Mouse (Mus musculus): ENCODE results near the gene Gm15446.
"Not testable (repeated sequence)": the region's sequence is repeated elsewhere in the genome, so short reads cannot be mapped to it uniquely, and the experiment has no call there.

Gene Gm15446

GRCm38 (mm10) chr5:109923261-109924071, at the start of gene Gm15446:
Gm15446 (plus strand) TSS chr5:109923400.
- DNase-seq (ENCODE audit: low spot score in 2 of 2): peak; percentile 74 to 86

GRCm38 (mm10) chr5:109924129-109924528, 929 bp downstream of the Gm15446 start:
- DNase-seq (ENCODE audit: low spot score in 2 of 2): not testable (repeated sequence)

GRCm38 (mm10) chr5:109924936-109925335, 1.7 kb downstream of the Gm15446 start:
- no peak for DNase-seq (ENCODE audit: low spot score in 2 of 2)

- no peak for DNase-seq (ENCODE audit: low spot score in 2 of 2)
Observed at GRCm38 (mm10) chr5:109950281-109950680, 27.1 kb downstream of the Gm15446 start.

GRCm38 (mm10) chr5:109980743-109981142, 57.5 kb downstream of the Gm15446 start:
- not testable (repeated sequence) for DNase-seq (ENCODE audit: low spot score in 2 of 2)
